Mouse (Mus musculus) heart, embryonic 16.5 days (tissue): Measurements from ENCODE around the gene Srsf9. TPM values are rescaled to one million over a fixed set of nuclear protein-coding genes. Genes with fewer than 3 reads are reported as not detected.

Experiments used
- ATAC-seq: fragments of 200-750 bp; cut with Nextera tagmentation; replicated peaks from 2 replicates; pipeline ENCODE4 v1.8.0; 2017; ENCODE audit warnings: moderate number of reproducible peaks; ENCODE audit not compliant: insufficient read depth, low FRiP score; ENCODE audit errors: extremely low read depth
- H3K27ac ChIP-seq: fragments of 300-500 bp; sonication (generic); 2 replicates; pipeline ENCODE4 v1.5.1; 2014; ENCODE audit warnings: mild to moderate bottlenecking, low read length, control low read depth, moderate library complexity
- H3K27me3 ChIP-seq: fragments of 300-500 bp; sonication (generic); 2 replicates; pipeline ENCODE4 v1.6.1; 2014; ENCODE audit warnings: low read length, mixed read lengths; ENCODE audit not compliant: control insufficient read depth, insufficient read depth
- H3K36me3 ChIP-seq: fragments of 300-500 bp; sonication (generic); 2 replicates; pipeline ENCODE4 v1.6.1; 2014; ENCODE audit not compliant: control insufficient read depth, insufficient read depth
- H3K4me1 ChIP-seq: fragments of 300-500 bp; sonication (generic); 2 replicates; pipeline ENCODE4 v1.6.1; 2014; ENCODE audit warnings: low read length, mixed read lengths; ENCODE audit not compliant: control insufficient read depth, insufficient read depth
- H3K4me2 ChIP-seq: fragments of 300-500 bp; sonication (generic); 2 replicates; pipeline ENCODE4 v1.6.1; 2014; ENCODE audit warnings: low read depth, mild to moderate bottlenecking, control low read depth, low read length
- H3K4me3 ChIP-seq: fragments of 300-500 bp; sonication (generic); 2 replicates; pipeline ENCODE4 v1.5.1; 2014; ENCODE audit warnings: mild to moderate bottlenecking, control low read depth, low read length
- H3K9ac ChIP-seq: fragments of 300-500 bp; sonication (generic); 2 replicates; pipeline ENCODE4 v1.6.1; 2014; ENCODE audit warnings: low read length, control low read depth
- H3K9me3 ChIP-seq: fragments of 300-500 bp; sonication (generic); replicated peaks from 2 replicates; pipeline ENCODE4 v1.6.1; 2016; ENCODE audit warnings: low read length; ENCODE audit not compliant: control insufficient read depth
- WGBS: fragments of 180-500 bp; shearing (Covaris S2); extraction: QIAGEN DNeasy Blood & Tissue Kit; methylation state at CpG from one replicate; pipeline ENCODE4 v1.1.7; 2014; 5-methylcytosine and 5-hydroxymethylcytosine counted together
- polyA plus RNA-seq: library from polyadenylated mRNA; unstranded; fragments of >200 nt; fragmentation: Nextera tagmentation; extraction: Ambion mirVana; gene quantifications from 2 replicates; pipeline ENCODE4 v1.2.1, GENCODE M21; 2015

The Srsf9 gene
- polyA plus RNA-seq, 1 experiment from 2014 or later, result 131 TPM

- no peak overlapping the region for H3K27ac ChIP-seq
- no peak for ATAC-seq
- WGBS, result 85% methylated on average over 8 of the region's 8 CpGs
Observed at GRCm38 (mm10) chr5:115359438-115359837, 32.5 kb downstream of the Srsf9 start.

GRCm38 (mm10) chr5:115359851-115360372 lies 32.9 kb downstream of the Srsf9 start:
- Histone ChIP-seq H3K4me2 (no peak overlapping the region), H3K9ac (no peak overlapping the region), H3K27ac (no peak overlapping the region), H3K4me1 (no peaks in the 10 kb centered on the region), H3K27me3 (no peaks in the 10 kb centered on the region), H3K36me3 (no peaks in the 10 kb centered on the region), H3K9me3 (no peaks in the 10 kb centered on the region), H3K4me3 (no peak overlapping the region)
- WGBS, result 62% methylated on average over 5 of the region's 5 CpGs
- ATAC-seq, result no peak

More at GRCm38 (mm10) chr5:115359438-115359837, 32.5 kb downstream of the Srsf9 start:
- Histone ChIP-seq H3K4me3 (no peak overlapping the region), H3K4me2 (no peak overlapping the region), H3K9ac (no peak overlapping the region), H3K27me3 (no peaks in the 10 kb centered on the region), H3K9me3 (no peaks in the 10 kb centered on the region), H3K4me1 (no peaks in the 10 kb centered on the region), H3K36me3 (no peaks in the 10 kb centered on the region)

- WGBS, result 31% methylated on average over 7 of the region's 7 CpGs
- H3K36me3 ChIP-seq, result no peaks in the 10 kb centered on the region
- no peak overlapping the region for H3K4me3 ChIP-seq
- H3K27me3 ChIP-seq, result no peaks in the 10 kb centered on the region
- no peaks in the 10 kb centered on the region for H3K9me3 ChIP-seq
- no peak overlapping the region for H3K9ac ChIP-seq
- no peaks in the 10 kb centered on the region for H3K4me1 ChIP-seq
- no peak overlapping the region for H3K27ac ChIP-seq
- ATAC-seq, result no peak
- H3K4me2 ChIP-seq, result no peak overlapping the region
Observed at GRCm38 (mm10) chr5:115362216-115362615, 35.2 kb downstream of the Srsf9 start.

GRCm38 (mm10) chr5:115362819-115363714 lies 36.1 kb downstream of the Srsf9 start:
- H3K4me2 ChIP-seq, result no peak overlapping the region
- no peak for ATAC-seq
- no peak overlapping the region for H3K4me3 ChIP-seq
- H3K27ac ChIP-seq, result no peak overlapping the region
- H3K9me3 ChIP-seq, result no peaks in the 10 kb centered on the region
- H3K36me3 ChIP-seq, result no peaks in the 10 kb centered on the region
- H3K27me3 ChIP-seq, result no peaks in the 10 kb centered on the region
- H3K4me1 ChIP-seq, result no peaks in the 10 kb centered on the region
- WGBS, result 20% methylated on average over 16 of the region's 19 CpGs
- no peak overlapping the region for H3K9ac ChIP-seq

- Histone ChIP-seq H3K9ac (no peak overlapping the region), H3K4me3 (no peak overlapping the region), H3K9me3 (no peaks in the 10 kb centered on the region), H3K27ac (no peak overlapping the region), H3K4me1 (no peaks in the 10 kb centered on the region), H3K36me3 (no peaks in the 10 kb centered on the region), H3K27me3 (no peaks in the 10 kb centered on the region), H3K4me2 (no peak overlapping the region)
- 74% methylated on average over 4 of the region's 4 CpGs for WGBS
- ATAC-seq, result no peak
Observed at GRCm38 (mm10) chr5:115364782-115365181, 37.8 kb downstream of the Srsf9 start.

- Histone ChIP-seq H3K9me3 (no peaks in the 10 kb centered on the region; the same call in 1 of the 2 replicates), H3K27me3 (no peaks in the 10 kb centered on the region; the same call in none of the 2 replicates), H3K27ac (no peak overlapping the region), H3K4me3 (no peak overlapping the region), H3K36me3 (no peaks in the 10 kb centered on the region), H3K4me1 (no peaks in the 10 kb centered on the region; the same call in 1 of the 2 replicates), H3K9ac (no peak overlapping the region), H3K4me2 (no peak overlapping the region)
- ATAC-seq, result no peak
- 42% methylated on average over 9 of the region's 9 CpGs for WGBS
Observed at GRCm38 (mm10) chr5:115371736-115372135, 44.8 kb downstream of the Srsf9 start.

- Histone ChIP-seq H3K36me3 (no peaks in the 10 kb centered on the region), H3K4me1 (no peaks in the 10 kb centered on the region; the same call in 1 of the 2 replicates), H3K27me3 (no peaks in the 10 kb centered on the region; the same call in none of the 2 replicates), H3K27ac (no peak overlapping the region), H3K4me2 (peak overlapping the region; percentile 66), H3K9me3 (no peaks in the 10 kb centered on the region; the same call in 1 of the 2 replicates), H3K9ac (peak overlapping the region; percentile 69), H3K4me3 (peak overlapping the region; percentile 37)
- 24% methylated on average over 26 of the region's 26 CpGs for WGBS
- ATAC-seq, result no peak
Observed at GRCm38 (mm10) chr5:115373441-115374203, 46.6 kb downstream of the Srsf9 start.

GRCm38 (mm10) chr5:115374204-115374820 lies 47.3 kb downstream of the Srsf9 start:
- H3K4me1 ChIP-seq, result no peaks in the 10 kb centered on the region; the same call in 1 of the 2 replicates
- no peaks in the 10 kb centered on the region; the same call in none of the 2 replicates for H3K27me3 ChIP-seq
- peak overlapping the region; percentile 69 for H3K9ac ChIP-seq
- H3K36me3 ChIP-seq, result no peaks in the 10 kb centered on the region
- 27% methylated on average over 11 of the region's 11 CpGs for WGBS
- no peaks in the 10 kb centered on the region; the same call in 1 of the 2 replicates for H3K9me3 ChIP-seq
- H3K4me3 ChIP-seq, result peak overlapping the region; percentile 37
- no peak for ATAC-seq
- peak overlapping the region; percentile 66 for H3K4me2 ChIP-seq
- H3K27ac ChIP-seq, result no peak overlapping the region
